Mouse (Mus musculus): ENCODE measurements around the gene Trim37. TPM values are rescaled to one million over a fixed set of nuclear protein-coding genes. Genes with fewer than 3 reads are reported as not detected.

Trim37 gene
- total and polyA plus RNA-seq, 2 experiments = 1.2 to 6.3 TPM

- no peak for DNase-seq (ENCODE audit: extremely low read depth, low read depth, low spot score)
- Histone ChIP-seq H3K9ac (ENCODE audit: low read depth, low read length) (no peak overlapping the region), H3K4me1 (ENCODE audit: control insufficient read depth, insufficient read depth, low read length) (no peaks in the 10 kb centered on the region), H3K27ac (replicated peaks; ENCODE audit: insufficient read depth, low read depth, low read length) (no peak overlapping the region), H3K79me2 (ENCODE audit: control insufficient read depth, insufficient read depth, low read length) (no peaks in the 10 kb centered on the region), H3K4me3 (ENCODE audit: insufficient read depth, low read depth, low read length) (no peak overlapping the region), H3K36me3 (ENCODE audit: control insufficient read depth, insufficient read depth, low read length) (no peaks in the 10 kb centered on the region), H3K27me3 (ENCODE audit: control insufficient read depth, insufficient read depth, low read length) (no peaks in the 10 kb centered on the region)
- WGBS = 94% methylated on average over 12 of the region's 12 CpGs
- TF ChIP-seq CTCF (IDR thresholded peaks at IDR 0.05; ENCODE audit: low read depth, low read length) (no peak), POLR2A (IDR thresholded peaks at IDR 0.05; ENCODE audit: extremely low read depth, insufficient read depth, low read length) (no peak)
These were observed 108.0 kb downstream of the Trim37 start for GRCm38 (mm10) chr11:87234743-87235485.

- WGBS = 77% methylated on average over 5 of the region's 5 CpGs
- H3K9ac ChIP-seq (ENCODE audit: low read depth, low read length) = no peak overlapping the region
- DNase-seq (ENCODE audit: extremely low read depth, low read depth, low spot score) = no peak
- H3K4me3 ChIP-seq (ENCODE audit: insufficient read depth, low read depth, low read length) = no peak overlapping the region
- H3K27ac ChIP-seq (replicated peaks; ENCODE audit: insufficient read depth, low read depth, low read length) = no peak overlapping the region
- TF ChIP-seq CTCF (IDR thresholded peaks at IDR 0.05; ENCODE audit: low read depth, low read length) (no peak), POLR2A (IDR thresholded peaks at IDR 0.05; ENCODE audit: extremely low read depth, insufficient read depth, low read length) (no peak)
- H3K4me1 ChIP-seq (ENCODE audit: control insufficient read depth, insufficient read depth, low read length) = no peaks in the 10 kb centered on the region
- H3K27me3 ChIP-seq (ENCODE audit: control insufficient read depth, insufficient read depth, low read length) = no peaks in the 10 kb centered on the region
- no peaks in the 10 kb centered on the region for H3K36me3 ChIP-seq (ENCODE audit: control insufficient read depth, insufficient read depth, low read length)
- no peaks in the 10 kb centered on the region for H3K79me2 ChIP-seq (ENCODE audit: control insufficient read depth, insufficient read depth, low read length)
These were observed 108.6 kb downstream of the Trim37 start for GRCm38 (mm10) chr11:87235486-87235872.

DNA sequence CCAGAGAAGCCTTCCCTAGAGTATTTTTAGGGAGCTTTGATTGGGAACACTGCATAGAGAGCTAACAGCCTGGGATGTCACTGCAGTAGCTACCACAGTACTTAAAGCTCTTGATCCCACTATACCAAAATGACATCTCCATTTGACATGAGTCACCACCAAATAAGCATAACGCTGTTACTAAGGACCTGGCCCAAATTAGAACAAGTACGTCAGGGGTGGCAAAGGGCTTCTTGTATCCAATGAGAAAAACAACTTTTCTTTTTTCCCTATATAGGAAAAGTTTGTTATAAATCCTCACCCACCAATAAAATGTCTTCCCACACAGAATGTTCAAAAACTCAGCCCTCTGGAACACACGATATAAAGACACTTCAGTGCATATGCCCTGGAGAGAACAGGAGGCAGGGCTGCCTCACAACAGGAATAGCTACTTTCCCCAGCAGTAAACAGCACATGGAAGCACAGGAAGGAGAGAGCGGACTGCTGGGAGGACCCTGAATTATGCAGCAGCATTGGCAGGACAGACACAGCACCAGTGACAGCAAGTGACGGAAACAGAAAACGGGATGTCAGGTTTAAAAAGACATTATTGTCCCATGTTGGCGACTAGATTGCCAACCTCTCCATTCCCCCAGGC, 112.1 kb downstream of the Trim37 start:
- H3K9ac ChIP-seq (ENCODE audit: low read depth, low read length) = no peak overlapping the region
- TF ChIP-seq CTCF (IDR thresholded peaks at IDR 0.05; ENCODE audit: low read depth, low read length) = no peak
- TF ChIP-seq POLR2A (IDR thresholded peaks at IDR 0.05; ENCODE audit: extremely low read depth, insufficient read depth, low read length) = no peak
- no peaks in the 10 kb centered on the region for H3K36me3 ChIP-seq (ENCODE audit: control insufficient read depth, insufficient read depth, low read length)
- no peaks in the 10 kb centered on the region for H3K4me1 ChIP-seq (ENCODE audit: control insufficient read depth, insufficient read depth, low read length)
- H3K27ac ChIP-seq (replicated peaks; ENCODE audit: insufficient read depth, low read depth, low read length) = no peak overlapping the region
- H3K4me3 ChIP-seq (ENCODE audit: insufficient read depth, low read depth, low read length) = no peak overlapping the region
- no peaks in the 10 kb centered on the region for H3K27me3 ChIP-seq (ENCODE audit: control insufficient read depth, insufficient read depth, low read length)
- no peak for DNase-seq (ENCODE audit: extremely low read depth, low read depth, low spot score)
- no peaks in the 10 kb centered on the region for H3K79me2 ChIP-seq (ENCODE audit: control insufficient read depth, insufficient read depth, low read length)
- WGBS = 95% methylated on average over 7 of the region's 7 CpGs

DNA sequence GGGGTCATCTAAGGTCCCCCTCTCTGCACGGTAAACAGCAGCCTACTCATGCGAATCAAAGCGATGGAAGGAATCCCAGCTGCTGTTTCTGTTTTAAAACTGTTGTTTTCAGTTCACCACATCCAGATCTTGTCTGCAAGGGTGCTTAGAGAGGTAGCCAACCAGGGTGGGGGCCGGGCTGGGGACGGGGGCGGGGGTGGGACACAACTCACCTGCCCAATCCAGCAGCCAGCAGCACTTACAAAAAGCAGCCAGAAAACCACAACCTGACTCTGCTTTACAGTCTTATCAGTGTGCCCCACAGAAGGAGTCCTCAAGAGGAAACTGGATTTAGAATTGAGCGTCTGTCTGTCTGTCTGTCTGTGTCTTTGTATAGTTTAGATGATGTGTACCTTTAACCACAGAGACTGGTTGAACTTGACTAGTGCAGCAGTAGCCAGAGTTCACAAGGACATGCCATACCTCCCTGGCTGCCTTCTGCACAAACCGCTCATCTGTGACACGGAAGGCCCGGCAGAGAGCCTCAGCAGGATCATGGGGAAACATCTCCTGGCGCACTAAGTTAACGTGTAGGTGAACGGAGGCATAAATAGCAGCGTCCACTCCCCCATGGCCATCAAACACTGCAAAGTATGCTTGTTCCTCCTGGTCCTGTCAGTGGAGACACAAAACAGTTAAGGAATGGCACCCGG, 113.4 kb downstream of the Trim37 start:
- 93% methylated on average over 15 of the region's 15 CpGs for WGBS
- no peak overlapping the region for H3K27ac ChIP-seq (replicated peaks; ENCODE audit: insufficient read depth, low read depth, low read length)
- no peaks in the 10 kb centered on the region for H3K79me2 ChIP-seq (ENCODE audit: control insufficient read depth, insufficient read depth, low read length)
- no peaks in the 10 kb centered on the region for H3K4me1 ChIP-seq (ENCODE audit: control insufficient read depth, insufficient read depth, low read length)
- H3K4me3 ChIP-seq (ENCODE audit: insufficient read depth, low read depth, low read length) = no peak overlapping the region
- no peak overlapping the region for H3K9ac ChIP-seq (ENCODE audit: low read depth, low read length)
- H3K36me3 ChIP-seq (ENCODE audit: control insufficient read depth, insufficient read depth, low read length) = no peaks in the 10 kb centered on the region
- TF ChIP-seq CTCF (IDR thresholded peaks at IDR 0.05; ENCODE audit: low read depth, low read length) (no peak), POLR2A (IDR thresholded peaks at IDR 0.05; ENCODE audit: extremely low read depth, insufficient read depth, low read length) (no peak)
- no peak for DNase-seq (ENCODE audit: extremely low read depth, low read depth, low spot score)
- H3K27me3 ChIP-seq (ENCODE audit: control insufficient read depth, insufficient read depth, low read length) = no peaks in the 10 kb centered on the region

DNA sequence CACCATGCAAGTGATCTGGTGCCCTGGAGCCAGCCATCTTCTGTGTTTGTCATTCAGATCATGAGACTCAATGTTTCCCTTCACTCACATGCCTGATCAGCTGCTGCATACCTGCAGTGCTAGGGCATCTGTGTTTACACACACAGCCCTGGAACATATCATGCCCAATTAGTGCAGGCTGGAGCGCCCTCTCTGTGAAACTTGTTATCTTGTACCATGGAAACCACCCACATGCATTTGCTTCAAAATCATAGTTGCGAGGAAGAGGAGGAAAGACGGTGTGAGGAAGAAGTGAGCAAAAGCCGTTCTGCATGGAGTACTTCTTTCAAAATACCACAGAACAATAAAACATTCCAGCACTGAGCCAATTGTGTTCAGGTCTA, 113.9 kb downstream of the Trim37 start:
- Histone ChIP-seq H3K4me1 (ENCODE audit: control insufficient read depth, insufficient read depth, low read length) (no peaks in the 10 kb centered on the region), H3K4me3 (ENCODE audit: insufficient read depth, low read depth, low read length) (no peak overlapping the region), H3K79me2 (ENCODE audit: control insufficient read depth, insufficient read depth, low read length) (no peaks in the 10 kb centered on the region), H3K27ac (replicated peaks; ENCODE audit: insufficient read depth, low read depth, low read length) (no peak overlapping the region), H3K27me3 (ENCODE audit: control insufficient read depth, insufficient read depth, low read length) (no peaks in the 10 kb centered on the region), H3K36me3 (ENCODE audit: control insufficient read depth, insufficient read depth, low read length) (no peaks in the 10 kb centered on the region), H3K9ac (ENCODE audit: low read depth, low read length) (no peak overlapping the region)
- WGBS = 93% methylated on average over 4 of the region's 4 CpGs
- TF ChIP-seq CTCF (IDR thresholded peaks at IDR 0.05; ENCODE audit: low read depth, low read length) = no peak
- DNase-seq (ENCODE audit: extremely low read depth, low read depth, low spot score) = no peak

Data from liver, adult 2 months (tissue).